Mouse (Mus musculus): ENCODE measurements around the gene Gprin1.

Gprin1 gene

DNA sequence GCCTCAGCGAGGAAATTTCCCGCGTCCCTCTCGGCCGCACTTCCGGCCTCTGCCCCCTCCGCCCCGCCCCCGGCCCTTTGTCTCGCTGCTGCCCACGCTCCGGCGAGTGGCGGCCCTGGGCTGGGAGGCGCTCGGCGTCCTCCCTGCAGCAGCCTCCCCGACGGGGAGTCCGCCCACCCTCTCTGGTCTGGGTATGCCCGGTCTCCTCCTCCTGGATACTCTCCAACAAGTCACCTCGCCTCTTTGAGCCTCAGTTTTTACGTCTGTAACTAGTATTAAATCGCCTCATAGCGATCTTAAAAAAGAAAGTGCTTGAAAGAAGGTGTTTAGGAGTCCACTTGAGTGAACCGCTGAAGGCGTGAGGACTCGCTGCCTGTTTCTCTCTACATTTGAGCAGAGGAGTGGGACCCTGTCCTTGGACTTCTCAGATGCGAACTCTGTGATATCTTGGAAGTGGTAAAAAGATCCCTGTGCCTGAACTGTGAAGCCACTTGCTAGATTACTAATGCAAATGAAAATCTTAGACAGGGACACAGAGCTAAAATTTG is at the start of gene Gprin1:
Gprin1 (minus strand) TSS at position 11 of the 548 bp plus-strand sequence.
- DNase-seq = no peak

DNA sequence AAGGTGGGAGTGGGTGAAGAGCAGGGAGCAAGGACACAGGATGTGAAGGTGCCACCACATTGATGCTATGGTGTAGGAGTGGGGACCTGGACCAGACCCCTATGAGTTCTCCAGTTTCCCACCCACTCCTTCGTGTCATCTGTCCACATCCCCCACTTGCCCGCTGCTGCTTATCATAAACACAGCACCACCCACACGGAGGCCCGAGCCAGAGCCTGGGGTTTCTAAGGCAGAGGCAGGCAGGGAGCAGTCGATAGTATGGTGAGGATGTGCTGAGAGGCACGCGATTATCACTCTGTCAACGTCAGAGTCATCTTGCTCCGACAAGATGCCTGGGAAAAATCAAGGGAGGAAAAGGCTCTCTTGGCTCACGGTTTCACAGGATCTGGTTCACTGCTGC is 49.1 kb upstream of the Gprin1 start:
- DNase-seq = no peak

DNA sequence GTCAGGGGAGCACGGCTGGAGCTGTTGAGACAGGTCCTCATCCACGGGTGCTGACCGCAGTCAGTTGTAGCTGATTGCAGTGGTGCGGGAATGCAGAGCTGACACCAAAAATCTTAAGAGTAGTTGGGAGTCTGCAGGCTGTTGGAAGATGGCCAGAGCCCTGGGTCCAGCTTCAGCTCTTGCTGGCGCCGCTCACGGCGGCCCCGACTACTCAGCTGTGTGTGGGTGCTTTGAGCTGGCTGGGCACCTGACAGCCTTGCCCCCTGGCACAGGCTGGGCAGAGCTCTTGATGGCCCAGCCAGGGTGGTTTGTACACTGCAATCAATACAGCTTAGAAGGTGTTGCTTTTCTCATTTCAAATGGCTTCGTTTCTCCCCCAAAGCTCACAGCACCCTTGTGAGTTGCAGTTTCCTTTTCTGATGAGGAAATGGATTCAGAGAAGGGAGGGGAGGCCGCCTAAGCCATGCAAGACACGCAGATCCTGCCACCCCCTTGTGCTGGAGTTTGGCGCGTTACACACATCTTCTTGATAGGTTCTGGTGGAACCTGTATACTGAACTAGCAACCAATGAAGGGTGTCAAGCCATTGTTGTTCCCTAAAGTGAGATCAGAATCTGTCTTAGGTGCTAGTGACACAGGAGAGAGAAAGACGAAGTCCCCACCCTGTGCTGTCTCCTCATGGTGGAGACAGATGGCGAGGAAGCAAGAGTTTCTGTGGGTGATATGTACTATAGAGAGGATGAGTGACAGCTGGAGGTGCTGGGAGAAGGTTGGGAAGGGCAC is 48.4 kb upstream of the Gprin1 start:
- DNase-seq = no peak

DNA sequence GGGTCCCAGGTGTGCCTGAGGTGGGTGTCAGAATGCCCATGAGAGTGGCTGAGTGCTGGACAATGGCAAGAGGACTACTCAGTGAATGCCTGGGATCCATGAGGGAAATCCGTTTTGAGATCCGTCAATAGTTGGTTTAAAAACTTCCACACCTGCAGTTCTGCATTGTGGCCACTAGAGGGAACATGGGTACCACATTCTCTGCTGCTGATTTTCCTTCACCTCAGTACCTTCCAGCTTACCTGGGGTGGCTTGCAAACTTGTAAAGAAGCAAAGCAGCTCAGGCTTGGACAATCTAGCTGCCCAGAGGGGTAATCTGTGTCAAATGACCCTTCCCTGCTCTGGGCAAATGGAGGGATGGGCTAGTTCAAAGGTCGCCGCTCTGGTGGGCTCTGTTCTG is 47.7 kb upstream of the Gprin1 start:
- peak; percentile 31 for DNase-seq

DNA sequence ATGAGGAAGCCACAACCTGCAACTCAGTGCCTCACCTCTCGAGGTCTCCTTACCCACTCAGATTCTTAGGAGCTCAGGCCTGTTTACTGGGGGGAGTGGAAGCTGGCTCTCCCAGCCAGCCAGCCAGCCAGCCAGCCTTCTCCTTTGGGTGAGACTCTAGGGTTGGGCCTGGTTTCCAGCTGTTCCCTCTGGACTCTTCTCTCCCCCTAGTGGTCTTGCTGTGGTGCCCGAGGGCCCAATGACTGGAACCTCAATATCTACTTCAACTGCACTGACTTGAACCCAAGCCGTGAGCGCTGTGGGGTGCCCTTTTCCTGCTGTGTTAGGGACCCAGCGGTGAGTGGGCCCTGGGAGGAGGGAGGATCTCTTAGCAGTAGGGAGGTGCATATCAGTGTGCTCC is 45.2 kb upstream of the Gprin1 start:
- DNase-seq = no peak

DNA sequence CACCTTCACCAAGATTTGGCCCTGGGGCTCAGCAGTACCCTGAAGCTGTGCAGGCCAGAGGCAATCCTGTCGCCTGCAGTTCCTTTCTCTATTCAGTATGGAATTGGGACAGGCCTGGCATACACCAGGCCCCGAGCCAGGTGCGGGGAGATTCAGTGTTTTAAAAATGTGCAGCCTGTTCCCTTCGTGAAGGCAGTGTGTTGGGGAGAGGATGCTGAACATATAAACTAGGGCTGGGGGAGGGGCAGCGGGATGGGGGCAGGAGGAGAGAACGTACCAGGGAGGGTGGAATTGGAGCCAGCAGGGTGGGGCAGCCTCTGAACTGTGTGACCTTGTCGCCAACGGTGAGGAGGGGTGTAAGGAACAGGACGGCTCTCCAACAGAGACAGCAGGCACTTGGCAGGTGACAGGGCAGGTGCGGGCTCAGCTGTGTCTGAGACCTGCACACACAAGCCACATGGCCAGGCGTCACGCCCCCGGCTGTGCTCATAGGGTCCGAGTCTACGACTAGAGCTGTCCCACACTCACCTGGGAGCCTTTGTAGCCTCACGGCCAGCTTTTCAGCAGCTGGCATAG is 44.4 kb upstream of the Gprin1 start:
- no peak for DNase-seq

DNA sequence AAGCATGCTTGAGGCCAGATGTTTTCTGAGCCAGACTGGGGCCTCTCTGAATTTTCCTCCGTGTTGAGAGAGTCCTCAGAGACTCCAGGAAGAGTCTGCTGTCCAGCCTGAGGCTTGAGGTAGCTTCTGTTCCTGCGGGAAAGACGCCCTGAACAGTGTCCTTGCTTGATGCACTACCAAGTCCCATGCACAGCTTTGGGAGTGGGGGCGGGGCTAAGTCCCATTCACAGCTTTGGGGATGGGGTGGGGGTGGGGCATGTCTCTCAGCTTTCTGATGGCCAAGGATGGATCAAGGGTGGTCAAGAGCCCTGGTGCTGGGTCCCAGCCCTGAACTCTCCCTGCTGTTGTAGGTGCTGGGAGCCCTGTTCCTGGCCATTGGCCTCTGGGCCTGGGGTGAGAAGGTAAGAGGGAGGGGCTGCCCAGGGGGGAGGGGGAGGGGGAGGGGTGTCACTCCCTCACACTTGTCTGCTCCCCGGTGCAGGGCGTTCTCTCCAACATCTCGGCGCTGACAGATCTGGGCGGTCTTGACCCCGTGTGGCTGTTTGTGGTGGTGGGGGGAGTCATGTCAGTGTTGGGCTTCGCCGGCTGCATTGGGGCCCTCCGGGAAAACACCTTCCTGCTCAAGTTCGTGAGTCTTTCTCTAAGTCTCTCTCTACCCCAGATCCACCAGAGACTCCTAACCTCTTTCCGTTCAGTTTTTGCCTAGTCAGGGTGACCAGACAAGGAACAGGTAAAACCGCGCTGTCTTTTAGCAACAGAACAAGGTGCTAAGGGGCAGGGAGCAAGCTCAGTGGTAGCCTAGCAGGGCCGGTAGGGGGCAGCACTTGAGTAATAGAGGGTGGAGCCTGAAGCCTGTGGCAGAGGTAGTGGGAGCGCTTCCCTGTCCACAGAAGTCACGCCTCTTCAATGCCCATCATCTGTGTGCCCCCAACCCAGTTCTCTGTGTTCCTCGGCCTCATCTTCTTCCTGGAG is 42.9 kb upstream of the Gprin1 start:
- DNase-seq = no peak

DNA sequence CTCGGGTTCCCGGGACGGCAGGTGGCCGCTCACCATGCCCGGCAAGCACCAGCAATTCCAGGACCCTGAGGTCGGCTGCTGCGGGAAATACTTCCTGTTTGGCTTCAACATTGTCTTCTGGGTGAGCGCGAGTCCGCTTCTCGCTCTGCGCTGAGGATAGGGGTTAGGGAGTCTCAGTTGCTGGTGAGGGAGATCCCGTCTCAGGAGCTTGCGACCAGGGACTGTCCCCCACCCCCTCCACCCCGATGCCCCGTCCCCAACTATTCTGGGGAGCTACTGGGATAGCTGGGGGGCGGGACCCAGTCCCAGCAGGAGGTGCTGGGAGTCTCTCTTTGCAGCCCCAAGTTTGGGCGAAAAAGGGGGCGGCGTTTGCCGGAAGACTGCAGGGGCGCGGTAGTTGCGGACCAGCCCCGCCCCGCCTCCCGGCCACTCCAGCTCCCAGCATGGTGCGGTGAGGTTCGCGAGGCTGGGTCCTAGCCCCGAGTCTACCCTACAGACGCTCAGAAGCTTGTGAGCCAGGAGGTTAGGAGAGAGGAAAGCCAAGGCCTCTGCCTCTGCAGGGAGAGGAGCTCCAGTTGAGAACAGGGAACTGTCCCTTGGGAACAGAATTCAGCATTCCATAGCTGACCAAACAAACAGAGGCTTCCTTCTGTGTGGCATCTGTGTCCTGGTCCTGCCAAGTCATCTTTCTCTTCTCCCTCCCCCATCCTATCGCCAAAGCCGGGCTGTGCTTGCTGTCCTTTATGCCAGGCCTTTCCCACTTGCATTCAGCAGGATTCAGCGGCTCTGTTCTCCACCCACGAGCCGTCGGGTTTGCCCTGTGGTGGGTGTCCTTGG is 40.1 kb upstream of the Gprin1 start:
- DNase-seq = peak; percentile 44

DNA sequence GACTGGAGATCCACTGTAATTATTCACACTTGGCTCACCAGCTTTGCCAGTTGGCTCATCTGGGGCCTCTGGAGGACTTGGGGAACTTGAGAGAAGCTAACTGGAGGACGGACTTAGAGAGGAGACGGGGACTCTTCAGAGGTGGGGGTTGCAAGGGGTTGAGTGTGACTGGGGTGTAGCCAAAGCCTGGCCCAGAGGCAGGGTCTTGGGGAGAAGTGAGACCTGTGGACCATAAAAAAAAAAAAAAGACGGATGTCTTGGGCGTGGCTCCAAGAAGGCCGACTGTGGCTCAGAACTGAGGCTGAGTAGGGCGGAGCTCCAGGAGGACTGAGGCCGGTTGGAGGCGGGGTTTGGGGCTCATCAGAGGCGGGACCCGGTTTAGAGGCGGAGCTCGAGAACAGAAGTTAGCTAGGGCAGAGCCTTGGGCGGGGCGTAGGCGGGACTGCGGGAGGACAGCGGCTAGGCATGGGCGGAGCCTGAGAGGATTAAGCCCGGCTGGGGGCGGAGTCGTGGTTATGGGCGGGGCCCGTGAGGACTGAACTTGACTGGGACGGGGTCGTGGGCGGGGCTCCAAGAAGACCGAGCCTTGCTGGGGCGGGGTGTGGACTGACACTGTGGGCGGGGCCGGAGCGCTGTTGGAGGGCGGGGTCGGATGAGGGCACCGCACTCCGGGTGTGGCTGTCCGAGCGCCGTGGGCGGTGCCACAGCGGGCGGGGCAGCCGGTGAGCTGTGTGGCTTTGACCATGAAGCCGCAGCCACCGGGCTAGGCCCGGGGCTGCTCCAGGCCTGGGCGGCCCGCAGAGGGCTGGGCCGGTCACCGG is 39.3 kb upstream of the Gprin1 start, which contains the start of gene Tspan17:
Tspan17 (plus strand) TSS at position 638 of the 821 bp plus-strand sequence.
- peak; percentile 97 for DNase-seq

DNA sequence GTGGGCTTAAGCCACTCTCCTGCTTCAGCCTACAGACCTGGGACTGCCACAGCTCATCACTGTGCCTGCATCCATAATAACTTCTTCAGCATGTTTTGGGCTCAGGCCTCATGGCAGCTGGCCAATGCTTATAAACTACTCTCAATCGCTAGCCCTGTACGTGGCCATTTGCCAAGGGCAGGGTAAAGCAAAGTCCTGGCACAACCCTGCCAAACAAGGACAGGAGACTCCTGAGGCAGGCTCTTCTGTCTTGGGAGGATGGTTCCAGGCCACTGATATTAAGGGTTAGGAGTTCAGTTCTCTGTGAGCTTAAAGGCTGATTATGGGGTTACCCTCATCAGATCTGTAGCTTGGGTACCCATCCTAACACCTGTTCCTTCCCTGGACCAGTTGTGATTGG is 37.9 kb upstream of the Gprin1 start:
- DNase-seq = peak; percentile 38

DNA sequence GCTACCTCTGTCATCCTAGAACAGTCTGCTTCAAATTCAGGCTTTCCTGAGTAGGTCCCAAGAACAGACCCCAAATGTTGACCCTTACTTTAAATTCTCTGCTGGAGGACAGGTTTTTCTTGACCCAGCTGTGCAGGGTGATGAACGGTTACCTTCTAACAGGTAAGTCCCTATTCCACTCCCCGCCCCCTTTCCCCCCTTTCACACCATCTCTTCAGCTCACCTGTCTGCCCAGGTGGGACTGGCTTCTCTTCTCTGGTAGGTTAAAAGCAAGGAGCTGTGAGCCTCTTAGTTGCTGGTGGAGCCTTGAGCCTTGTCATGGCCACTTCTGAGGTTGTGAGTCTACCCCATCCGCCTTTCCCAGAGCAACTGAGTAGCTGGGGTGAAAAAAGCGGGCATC is 34.0 kb upstream of the Gprin1 start, which contains the start of gene Eif4e1b:
Eif4e1b (plus strand) TSS at position 301 of the 400 bp plus-strand sequence.
- DNase-seq = no peak

DNA sequence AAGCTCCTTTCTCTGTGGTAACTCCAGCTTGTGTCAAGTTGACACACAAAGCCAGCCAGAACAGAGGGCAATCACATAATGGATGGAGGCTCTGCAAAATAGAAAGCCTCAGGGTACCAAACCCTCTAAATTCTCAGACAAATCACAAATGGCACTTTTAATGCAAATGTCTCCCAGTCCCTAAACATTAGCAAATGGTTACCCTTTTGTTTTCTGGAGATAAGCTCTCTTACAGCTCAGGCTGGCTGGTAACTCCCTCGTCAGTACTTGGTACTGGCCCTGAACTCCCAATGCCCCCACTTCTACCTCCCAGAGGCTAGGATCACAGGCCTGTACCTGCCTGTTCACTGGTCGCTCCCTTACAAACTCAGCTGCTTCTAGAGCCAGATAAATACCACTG is 33.6 kb upstream of the Gprin1 start:
- no peak for DNase-seq

DNA sequence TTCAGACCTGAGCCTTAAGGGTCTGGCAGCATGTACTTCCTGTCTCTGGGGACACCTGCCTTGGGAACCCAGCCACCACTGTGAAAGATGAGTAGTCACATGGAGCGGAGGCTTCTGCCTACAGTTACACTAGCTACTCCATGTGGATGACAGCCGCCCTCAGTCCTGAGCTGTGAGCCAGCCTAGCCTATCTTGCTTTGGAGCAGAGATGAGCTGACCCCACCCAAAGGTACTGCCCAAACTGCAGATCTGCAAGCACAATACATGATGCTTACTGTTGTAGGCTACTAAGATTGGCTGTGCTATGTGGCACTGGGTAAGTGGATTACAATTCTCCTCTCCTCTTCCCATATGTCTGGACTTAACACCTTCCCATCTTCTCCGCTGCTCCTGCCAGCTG is 31.4 kb upstream of the Gprin1 start:
- no peak for DNase-seq

DNA sequence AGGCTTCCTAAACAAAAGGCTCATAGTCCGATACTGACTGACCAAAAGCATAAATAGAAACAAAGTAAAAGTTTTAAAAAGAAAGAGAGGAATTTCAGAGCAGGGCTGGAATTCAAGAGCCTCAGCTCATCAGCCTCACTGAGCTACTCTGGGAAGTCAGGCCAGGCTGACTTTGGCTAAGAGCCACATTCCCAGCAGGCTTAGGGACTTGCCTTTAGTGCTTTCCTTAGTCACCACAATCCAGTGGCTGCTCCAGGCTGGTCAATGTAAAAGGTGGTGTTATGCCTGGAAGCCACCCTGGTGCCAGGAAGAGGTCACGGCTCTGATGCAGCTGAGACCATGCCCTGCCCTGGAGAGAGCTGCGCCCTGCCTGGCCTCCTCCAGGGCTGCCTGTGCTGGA is 30.9 kb upstream of the Gprin1 start:
- DNase-seq = no peak

DNA sequence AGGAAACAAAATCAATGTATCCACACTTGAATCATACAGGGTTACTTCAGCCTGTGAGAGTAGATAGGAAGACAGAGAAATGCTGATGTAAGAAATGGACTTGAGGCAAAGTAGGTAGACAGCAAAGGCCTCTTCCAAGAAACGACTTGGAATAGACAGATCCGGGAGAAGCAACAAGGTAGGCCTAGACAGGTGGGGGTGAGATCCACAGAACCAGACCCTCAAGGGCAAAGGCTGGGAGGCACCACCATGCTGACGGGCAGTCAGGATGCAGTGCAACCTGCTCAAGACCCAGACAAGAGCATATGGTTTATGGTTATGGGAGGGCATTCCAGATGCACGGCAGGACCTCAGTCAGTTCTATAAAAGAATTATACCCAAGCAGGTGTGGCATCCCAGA is 17.3 kb upstream of the Gprin1 start:
- no peak for DNase-seq

DNA sequence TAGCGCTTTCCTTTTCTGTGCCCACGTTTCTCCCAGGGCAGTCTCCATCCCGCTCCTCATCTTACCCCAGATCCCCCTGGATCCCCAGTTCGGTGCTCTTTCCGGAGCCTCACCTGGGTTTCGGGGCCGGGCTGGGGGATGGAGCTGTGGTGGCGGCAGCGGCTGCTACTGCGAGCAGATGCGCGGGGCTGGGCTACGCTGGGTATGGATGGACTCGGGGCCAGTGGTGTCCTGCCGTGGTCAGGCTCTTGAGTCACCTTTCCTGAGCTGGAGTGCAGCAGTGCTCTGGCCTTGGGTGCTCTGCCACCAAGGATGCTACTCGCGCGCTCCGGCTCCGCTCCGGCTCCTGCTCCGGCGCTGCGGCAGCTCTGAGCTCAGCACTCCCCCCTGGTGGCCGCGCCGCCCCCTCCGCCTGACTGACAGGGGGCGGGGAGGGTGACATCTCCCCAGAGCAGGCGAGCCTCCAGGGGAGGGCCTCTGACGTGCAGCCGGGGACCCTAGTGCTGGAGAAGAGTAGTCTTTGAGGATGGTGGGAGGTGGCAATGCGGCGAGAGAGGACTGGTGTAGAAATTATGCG is 16.6 kb upstream of the Gprin1 start, which contains the start of gene Sncb:
Sncb (minus strand) TSS at position 404 of the 577 bp plus-strand sequence.
- DNase-seq = peak; percentile 28

DNA sequence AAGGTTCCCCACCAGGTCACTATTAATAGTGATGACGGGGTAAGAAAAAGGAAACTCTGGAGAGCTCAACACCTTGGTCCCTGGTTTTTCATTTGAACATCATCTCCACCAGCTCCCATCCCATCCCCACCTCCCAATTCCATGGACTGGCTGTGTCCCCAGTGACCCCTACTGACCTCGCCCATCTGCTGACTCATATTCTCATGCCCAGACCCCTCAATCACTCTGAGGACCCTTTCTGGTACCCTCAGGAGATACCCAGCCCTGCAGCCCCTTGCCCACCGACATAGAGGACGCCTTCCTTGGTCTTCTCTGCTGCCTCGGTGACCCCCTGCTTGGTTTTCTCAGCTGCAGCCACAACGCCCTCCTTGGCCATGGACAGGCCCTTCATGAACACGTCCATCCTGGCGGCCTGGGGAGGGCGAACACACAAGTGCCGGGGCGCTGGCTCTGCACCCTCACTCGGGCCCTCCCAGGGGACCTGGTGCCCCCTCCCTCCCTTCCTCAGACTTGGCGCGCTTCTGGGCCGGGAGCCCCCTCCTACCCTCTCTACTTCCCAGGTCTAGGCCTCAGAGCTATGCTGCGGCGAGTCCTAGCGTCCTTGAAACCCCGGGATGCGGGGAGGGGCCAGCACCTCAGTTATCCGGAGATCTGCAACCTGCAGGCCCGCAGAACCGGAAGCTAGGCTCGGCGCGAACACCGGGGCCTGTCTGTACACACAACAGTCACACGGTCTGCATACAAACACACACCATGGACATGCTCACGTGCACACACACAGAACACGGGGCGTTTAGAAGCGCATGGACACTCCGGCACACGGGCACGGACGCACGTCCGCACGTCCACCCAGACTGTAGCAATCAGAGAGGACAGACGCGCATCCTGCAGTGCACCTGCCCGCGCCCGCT is 15.9 kb upstream of the Gprin1 start:
- no peak for DNase-seq

DNA sequence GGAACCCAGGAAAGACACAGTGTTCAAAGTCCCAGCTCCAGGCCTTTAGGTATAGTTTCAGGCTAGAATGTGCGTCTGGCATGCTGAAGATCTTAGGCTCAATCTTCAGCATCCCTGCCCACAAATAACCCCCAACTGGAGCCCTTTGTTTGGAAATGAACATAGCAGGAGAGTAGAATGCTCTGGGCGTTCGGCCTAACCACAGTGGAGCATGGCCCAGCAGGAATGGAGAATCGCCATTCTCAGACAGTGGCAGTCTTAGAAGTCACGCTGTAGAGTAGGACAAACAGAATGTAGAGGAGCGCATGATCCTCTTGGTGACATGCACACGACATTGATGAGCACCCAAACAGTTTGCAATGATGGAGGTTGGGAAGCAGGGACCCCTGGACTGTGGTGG is 11.2 kb upstream of the Gprin1 start:
- DNase-seq = no peak

DNA sequence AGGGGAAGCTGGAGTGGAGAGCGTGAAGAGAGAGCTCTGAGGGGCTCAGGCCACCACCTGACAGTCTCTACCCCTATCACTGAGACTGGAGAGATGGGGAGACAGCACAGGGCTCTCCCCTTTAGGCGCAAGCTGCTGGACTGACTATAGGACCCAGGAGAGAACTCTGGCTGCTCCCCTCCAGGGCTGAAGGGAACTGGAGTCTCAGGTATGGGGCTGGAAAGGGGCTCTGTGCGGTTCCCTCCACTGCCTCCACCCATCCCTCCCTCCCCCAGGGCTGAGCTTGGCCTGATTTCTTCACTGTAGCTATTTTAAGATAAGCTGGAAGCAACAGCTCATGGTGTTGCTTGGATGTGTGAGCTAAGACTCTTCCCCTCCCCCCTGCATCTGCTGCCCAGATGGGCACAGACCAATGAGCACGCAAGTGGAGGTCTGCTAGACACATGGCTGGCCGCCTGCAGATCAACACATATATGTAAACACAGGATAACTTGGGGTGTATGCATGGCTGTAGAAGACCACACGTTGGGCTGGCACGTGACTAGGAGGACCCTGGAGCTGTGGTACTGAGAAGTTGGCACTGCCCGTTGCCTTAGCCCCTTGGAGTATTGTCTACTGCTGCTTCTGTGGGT is 10.6 kb upstream of the Gprin1 start:
- DNase-seq = no peak

Data from kidney, adult 18-20 months (tissue).